Mouse (Mus musculus) 3T3-L1 (cell line): Measurements from ENCODE around the gene Ifrd2.

Experiments
- DNase-seq: peaks from one replicate; pipeline ENCODE4 v3.0.0-alpha.2; 2015; ENCODE audit warnings: low read depth, low spot score

The Ifrd2 gene

DNA sequence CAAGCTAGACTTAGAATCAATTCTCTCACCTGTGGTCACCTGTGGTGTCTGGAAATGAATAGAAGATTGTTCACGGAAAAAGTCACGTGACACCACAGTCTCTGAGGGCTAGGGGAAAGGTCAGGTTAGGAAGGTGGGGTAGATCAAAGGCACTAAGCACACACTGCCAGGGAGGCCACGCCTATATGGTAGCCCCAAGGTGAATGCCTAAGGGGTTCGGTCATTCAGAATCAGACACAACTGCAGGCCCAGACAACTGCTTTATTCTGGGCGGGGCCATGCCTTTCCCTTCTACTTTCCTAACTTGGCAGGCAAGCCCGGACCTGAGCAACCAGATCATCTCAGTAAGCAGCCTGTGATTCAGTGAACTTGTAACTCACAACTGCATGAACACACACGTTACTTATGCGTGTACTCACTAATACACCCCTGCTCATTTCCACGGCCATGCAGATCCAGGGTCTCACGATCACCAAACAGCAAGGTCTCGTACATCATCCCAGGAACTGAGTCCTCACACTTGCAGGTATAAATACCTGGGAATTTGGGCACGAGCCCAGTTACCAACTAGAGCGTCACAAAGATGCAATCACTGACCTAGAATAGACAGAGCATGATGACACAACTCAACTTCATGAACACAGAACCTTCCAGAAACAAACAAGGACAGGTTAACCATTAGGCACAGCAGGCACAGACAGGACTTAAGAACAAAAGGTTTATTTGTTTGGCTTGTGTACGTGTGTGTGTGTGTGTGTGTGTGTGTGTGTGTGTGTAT lies 11.7 kb upstream of the Ifrd2 start:
- DNase-seq = peak; percentile 56

DNA sequence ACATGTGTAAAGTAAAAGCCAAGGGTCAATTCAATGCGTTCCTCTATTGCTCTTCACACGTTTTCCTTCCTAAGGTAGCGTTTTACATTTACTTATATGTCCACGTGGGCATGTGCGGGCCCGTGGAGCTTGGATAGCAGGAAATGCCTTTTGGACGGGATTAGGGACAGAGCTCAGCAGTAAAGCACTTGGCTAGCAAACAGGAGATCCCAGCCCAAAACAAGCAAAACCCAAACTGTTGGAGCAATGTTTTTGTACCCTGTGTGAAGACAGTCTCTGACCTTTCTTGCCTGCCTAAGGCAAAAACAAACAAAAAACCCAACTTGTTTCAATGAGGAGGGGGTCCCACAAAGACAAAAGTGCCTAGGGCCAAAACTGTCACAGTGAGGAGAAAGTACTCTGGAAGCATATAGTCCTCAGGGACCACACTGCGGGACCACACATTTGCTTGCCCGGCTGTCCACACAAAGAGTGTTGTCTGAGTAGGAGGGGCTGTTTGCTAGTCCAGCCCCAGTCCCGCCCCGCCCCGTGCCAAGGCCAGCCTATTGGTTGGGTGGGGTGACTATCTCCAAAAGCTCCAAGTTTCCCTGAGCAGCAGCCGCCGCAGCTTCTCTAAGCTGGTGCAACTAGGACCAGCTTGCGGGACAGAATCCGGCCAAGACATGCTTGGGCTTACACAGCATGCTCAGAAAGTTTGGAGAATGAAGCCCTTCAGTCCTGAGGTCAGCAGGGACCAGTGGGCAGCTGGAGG lies 10.9 kb upstream of the Ifrd2 start, which contains the start of gene Hyal1:
Hyal1 (plus strand) TSS at position 571 of the 751 bp plus-strand sequence.
- DNase-seq = peak; percentile 54

DNA sequence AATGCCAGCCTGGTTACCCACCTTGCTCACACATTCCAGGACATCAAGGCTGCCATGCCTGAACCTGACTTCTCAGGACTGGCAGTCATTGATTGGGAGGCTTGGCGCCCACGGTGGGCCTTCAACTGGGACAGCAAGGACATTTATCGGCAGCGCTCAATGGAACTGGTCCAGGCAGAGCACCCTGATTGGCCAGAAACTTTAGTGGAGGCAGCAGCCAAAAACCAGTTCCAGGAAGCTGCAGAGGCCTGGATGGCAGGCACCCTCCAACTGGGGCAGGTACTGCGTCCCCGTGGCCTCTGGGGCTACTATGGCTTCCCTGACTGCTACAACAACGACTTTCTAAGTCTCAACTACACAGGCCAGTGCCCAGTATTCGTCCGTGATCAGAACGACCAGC lies 9.6 kb upstream of the Ifrd2 start:
- DNase-seq = no peak

- no peak for DNase-seq
These were observed 8.9 kb upstream of the Ifrd2 start, which contains the start of gene Naa80 for GRCm38 (mm10) chr9:107578587-107578986. Naa80 (plus strand) TSS chr9:107578887.

- peak; percentile 82 for DNase-seq
These were observed 8.2 kb upstream of the Ifrd2 start for GRCm38 (mm10) chr9:107579023-107579900.

GRCm38 (mm10) chr9:107580501-107581317 lies 6.7 kb upstream of the Ifrd2 start, which contains the start of gene Hyal3:
Hyal3 (plus strand) TSS chr9:107580818.
- DNase-seq = peak; percentile 97

DNA sequence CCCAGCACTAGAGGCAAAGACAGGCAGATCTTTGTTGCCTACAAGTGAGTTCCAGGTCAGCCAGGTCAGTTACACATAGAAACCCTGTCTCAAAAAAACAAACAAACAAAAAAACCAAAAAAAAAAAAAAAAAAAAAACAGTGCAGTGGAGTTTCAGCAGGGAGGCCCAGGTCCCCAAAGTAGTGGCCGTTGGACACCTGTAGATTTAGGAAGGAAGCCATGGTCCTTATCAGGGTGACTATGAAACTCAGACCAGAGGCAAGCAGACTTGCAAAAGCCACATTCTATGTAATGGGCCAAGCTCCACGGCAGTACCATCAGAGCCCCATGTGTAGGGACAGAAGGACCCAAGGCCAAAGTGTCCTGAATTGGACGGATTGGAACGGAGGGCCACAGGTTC lies 5.9 kb upstream of the Ifrd2 start:
- DNase-seq = no peak

GRCm38 (mm10) chr9:107582509-107583062 lies 4.9 kb upstream of the Ifrd2 start:
- DNase-seq = no peak

GRCm38 (mm10) chr9:107583174-107583573 lies 4.3 kb upstream of the Ifrd2 start:
- no peak for DNase-seq

GRCm38 (mm10) chr9:107586504-107586903 lies 938 bp upstream of the Ifrd2 start:
- no peak for DNase-seq

DNA sequence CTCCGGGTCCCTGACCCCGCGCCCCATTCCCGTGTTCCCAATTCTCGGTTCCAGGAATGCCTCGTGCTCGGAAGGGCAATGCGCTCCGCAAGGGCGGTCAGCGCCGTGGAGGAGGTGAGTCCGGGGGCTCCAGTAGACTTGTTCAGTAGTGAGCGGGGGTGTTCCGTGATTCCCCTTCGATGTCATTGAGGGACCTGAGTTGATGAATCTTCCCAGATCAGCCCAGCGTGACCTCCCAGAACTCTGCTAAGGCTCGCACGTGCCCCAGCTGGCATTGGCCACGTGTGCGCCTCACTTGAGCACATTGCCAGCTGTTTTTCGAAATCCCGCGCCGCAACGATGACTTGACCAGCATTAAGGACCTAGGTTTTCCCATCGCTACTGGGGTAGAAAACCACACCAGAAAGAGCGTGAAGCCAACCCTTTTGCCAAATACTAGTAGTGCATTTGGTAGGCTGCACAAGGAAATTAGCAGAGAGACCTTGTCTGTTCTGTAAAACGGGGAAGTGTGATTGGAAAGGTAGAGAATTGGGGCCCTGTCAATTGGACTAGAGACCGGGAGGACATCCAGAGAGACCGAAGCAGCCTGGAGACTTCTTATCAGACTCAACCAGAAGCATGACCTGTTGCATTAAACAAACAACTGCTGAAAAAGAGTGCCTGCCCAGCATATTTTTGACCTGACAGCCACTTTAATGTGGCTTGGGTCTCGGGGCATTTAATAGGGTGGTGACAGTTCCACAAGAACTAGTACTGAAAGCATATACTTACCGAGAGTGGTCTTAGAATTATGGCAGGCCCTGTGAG lies 594 bp downstream of the Ifrd2 start:
- peak; percentile 73 for DNase-seq

DNA sequence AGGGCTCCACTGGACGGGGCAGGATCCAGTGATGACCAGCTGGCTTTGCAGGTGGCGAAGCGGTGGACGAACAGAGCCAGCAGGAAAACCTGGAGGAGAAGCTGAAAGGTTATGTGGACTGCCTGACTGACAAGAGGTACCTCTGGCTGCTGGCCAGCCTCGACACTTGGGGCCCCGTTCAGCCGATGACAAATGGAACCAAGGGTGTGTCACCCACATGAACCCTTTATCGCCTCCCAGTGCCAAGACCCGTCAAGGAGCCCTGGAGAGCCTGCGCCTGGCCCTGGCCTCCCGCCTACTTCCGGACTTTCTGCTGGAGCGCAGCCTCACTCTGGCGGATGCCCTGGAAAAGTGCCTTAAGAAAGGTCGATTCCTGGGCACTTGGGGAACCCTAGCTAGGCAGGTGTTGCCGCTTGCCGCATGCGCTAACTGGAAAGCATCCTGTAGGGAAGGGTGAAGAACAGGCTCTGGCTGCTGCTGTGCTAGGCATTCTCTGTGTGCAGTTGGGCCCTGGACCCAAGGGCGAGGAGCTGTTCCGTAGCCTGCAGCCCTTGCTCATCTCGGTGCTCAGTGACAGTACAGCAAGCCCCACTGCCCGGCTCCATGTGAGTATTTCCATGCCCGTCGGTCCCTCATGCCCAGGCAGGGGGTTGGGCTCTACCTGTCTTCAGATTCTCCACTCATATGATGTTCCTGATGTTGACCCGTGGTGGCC lies 2.8 kb downstream of the Ifrd2 start:
- DNase-seq = no peak

DNA sequence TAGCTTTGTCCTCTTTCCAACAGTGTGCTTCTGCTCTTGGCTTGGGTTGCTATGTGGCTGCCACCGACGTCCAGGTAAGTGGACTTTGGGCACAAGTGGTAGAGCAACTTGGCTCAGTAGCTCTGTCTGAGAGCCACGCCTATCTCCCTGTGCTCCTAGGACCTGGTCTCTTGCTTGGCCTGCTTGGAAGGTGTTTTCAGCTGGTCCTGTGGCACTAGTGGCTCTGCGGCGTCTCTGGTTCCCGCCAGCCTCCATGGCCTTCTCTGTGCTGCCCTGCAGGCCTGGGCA lies 3.3 kb downstream of the Ifrd2 start:
- DNase-seq = no peak

DNA sequence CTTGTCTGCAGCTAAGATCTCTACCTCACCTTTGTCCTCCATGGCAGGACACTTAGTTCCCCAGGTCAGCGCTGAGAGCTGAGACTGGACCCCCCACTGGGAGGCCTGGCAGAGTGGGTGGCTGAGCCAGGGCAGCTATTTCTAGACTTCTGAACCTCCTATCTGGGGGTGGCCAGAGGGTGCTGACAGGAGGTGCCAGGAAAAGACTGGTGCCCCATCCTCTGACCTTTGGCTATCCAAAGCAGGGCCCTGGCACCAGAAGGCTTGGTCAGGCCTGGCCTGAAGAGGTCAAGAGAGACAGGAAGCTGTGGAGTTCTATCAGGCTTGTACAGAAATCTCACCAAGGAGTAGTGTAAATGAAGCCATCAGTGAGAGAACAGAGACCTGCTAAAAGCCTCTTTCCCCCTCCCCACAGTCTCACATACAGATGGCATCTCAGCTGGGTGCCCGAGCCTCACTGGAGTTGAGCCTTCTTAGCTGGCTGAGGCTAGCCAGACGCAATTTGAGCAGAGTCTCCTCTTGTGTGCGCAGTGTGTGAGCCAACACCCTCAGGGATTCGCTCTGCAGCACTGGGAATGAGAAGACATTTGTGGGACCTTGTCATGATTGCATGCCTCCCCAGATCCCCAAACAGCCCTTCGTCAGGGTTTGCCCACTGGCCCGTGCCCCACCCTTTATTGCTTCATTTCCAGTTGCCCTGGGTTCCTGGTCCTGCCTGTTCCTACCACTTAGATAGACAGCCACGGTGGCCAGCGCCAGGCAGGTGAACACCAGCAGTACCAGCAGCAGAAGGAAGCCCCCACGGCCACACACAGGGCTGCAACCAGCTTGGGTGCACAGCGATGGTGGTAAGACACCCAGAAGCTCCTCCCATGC lies 5.9 kb downstream of the Ifrd2 start:
- DNase-seq = no peak

- DNase-seq = no peak
These were observed 7.0 kb downstream of the Ifrd2 start for GRCm38 (mm10) chr9:107594281-107595062.

DNA sequence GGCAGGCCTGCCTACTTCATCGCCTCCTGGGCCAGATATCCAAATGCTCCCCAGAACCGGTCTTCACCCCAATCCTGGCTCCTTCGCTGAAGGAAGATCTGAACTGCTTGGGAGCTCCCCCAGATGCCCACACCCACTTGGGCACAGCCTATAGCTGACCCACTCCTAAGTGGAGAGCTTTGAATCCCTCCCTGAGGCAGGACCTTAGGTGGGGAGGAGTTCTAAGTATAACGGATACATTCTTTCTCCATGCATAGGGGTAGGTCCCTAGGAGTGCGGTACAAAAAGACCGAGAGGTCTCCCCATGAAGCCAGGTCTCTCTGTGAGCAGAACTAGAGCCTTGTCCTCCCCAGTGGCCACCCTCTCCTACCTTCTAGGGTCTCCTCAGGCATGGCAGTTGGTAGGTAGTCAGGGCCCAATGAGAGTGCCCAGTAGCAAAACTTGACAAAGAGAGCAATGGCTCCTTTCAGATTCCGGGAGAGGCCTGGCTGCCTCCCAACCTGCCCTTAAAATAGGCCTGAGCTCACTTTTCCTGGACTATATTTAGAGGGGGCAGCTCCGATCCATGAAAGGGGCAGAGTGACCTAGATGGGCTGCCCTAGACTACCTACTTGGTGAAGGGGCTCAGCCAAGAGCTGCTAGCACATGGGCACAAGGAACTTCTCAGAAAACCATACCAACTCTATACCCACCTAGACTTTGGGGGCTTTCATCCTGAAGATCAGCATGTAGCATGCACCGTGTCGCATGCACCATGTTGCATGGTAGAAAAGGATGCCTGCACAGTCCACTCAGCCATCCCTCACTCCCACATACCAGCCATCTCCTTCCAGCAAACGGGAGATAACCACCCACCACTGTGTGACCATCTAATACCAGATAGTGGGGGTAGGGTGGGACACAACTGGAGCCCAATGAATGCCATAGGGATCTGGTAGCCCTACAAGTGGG lies 9.5 kb downstream of the Ifrd2 start:
- no peak for DNase-seq
